Mouse (Mus musculus): ENCODE data around the gene Gm4756.

- peak; percentile 67 for TF ChIP-seq CTCF (conservative IDR thresholded peaks at IDR 0.05; ENCODE audit: low read length)
- no peak for TF ChIP-seq NANOG (IDR thresholded peaks at IDR 0.05; ENCODE audit: borderline replicate concordance, low read length)
- TF ChIP-seq POU5F1 (IDR thresholded peaks at IDR 0.05; ENCODE audit: borderline replicate concordance, low read length), result no peak
Measured at GRCm38 (mm10) chr12:72679635-72680034, 30.2 kb upstream of the Gm4756 start.

Measured in E14TG2a.4 (cell line).